Mouse (Mus musculus) c-Kit-negative CD71-positive TER-119-positive erythroid progenitor cells, embryonic 14.5 days (primary cell): Measurements from ENCODE around the gene 4632433K11Rik.
"Not testable (repeated sequence)": the region's sequence is repeated elsewhere in the genome, so short reads cannot be mapped to it uniquely, and the experiment has no call there.

Experiments
- DNase-seq: peaks from one replicate; pipeline ENCODE4 v3.0.0-alpha.2; 2013; ENCODE audit warnings: low read depth, low spot score

Gene 4632433K11Rik

DNA sequence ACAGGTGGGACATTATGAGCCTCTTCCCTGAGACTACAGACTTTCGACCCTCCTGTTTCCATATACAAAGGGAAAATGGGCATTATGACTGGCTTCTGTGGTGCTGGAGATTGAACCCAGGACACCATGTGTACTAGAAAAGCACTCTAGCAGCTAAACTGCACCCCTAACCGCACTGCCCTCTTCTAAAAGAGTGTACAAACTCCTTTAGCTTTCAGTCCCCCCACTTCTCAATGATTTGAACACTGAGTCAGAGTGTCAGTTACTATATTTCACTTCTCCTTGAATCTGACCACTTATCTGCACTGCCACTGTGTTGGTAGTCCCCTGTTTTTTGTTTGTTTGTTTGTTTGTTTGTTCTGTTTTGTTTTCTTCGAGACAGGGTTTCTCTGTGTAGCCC, at the start of gene 4632433K11Rik:
Gene 4632433K11Rik, plus strand, starts transcription at position 301 of the 400 bp plus-strand sequence.
- DNase-seq, result no peak

- DNase-seq, result no peak
Measured at GRCm38 (mm10) chr7:4988250-4988649, 45.7 kb upstream of the 4632433K11Rik start.

DNA sequence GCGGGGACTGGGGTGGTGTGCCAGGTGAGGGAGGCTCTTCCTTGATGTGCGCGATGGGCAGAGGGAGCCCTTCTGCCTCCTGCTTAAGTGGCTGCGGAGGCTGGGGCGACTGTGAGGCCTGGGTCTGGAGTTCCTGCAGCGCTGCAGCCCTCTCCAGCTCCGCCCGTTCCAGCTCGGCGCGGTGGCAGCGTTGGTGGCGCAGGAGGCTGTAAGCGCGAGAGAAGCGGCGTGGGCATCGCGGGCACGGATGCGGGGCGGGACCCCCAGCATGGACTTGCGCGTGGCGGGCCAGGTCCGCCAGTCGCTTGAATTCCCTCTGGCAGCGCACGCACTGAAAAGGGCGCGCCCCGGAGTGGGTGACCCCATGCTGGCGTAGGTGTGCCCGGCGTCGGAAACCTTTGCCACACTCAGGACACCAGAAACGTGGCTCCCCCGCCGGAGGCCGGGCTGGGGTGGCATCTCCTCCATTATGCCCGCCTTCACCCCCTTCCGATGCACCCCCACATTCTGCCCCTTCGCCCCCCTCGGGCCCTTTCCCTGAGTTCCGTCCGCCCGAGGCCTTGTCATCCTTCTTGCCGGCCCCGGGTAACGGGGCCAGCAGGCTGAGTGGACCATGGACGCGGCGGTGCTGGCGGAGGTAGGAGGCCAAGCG, 40.4 kb upstream of the 4632433K11Rik start:
- DNase-seq, result no peak

DNA sequence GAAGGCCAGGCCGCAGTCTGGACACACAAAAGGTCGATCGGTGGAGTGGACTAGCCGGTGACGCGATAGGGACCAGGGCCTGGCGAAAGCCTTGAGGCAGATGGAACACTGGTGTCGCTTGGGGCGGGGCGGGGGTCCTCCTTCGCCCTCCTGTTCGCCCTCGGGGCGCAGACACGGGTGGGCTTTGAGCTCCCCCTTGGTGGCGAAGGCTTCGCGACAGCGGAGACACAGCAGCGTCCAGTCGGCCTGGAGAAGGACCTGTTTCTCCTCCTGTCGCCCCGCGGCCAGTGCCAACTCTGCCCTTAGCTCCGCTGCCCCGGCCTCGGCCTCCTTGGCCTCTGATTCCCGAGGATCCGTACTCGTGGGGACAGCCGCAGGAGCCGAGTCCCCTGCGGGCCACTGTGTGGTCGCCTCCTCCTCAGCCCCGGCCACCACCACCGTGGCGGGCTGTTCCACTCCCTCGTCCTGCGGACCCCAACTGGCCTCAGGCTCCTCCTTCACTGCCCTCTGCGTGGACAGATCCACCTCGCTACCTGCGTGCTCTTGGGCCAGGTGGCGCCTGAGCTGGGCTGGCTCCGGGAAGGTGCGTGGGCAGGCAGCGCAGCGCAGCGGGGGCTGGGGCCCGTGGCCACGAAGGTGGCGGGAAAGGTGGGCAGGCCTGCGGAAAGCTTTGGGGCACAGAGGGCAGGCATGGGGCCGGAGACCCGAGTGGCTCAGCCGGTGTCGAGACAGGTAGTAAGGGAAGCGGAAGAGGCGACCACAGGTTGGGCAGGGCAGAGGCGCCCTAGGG, 39.7 kb upstream of the 4632433K11Rik start:
- no peak for DNase-seq

GRCm38 (mm10) chr7:4995268-4996002, 38.5 kb upstream of the 4632433K11Rik start:
- no peak for DNase-seq

DNA sequence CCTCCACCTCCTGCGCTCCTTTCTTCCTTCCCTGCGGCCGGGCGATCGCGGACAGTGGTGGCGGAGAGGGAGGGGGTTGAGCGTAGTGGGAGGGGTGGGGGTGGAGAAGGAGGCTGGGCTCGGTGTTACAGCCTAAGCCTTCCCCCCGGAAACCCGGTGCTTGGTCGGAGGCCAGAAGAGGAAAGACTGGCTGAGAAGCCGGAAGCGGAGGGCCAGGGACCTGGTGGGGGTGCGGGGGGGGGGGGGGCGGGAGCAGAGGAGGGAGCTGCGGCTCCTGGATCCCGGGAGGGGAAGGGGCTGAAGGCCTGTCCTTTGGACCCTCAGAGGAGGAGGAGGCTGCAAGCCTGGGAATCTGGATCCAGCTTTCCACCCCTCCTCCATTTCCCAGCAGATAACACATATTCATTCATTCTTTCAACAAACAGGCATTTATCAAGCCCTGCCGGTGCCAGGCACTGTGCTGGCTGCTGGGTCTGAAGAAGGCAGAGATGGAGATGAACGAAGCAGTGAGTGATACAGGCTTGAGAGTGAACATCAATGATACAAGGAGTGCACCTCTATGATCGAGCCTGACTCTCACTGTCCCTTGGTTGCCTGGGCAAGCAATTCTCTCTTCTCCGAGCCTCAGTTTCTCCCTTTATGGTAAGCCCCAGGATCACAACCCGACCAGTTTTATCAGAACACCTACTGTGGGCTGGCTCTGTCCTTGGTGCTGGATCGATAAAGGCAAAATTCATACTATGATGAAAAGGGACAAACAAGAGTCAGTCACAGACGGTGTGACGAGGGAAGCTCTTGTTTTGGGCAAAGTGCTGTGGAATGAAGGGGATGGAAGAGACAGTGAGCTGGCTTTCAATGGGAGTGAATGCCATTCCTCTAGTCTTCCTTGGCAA, 37.7 kb upstream of the 4632433K11Rik start, which contains the start of gene Zfp579:
Gene Zfp579, minus strand, starts transcription at position 156 of the 893 bp plus-strand sequence.
- DNase-seq, result no peak

GRCm38 (mm10) chr7:4996934-4997333, 37.0 kb upstream of the 4632433K11Rik start:
- DNase-seq, result no peak

DNA sequence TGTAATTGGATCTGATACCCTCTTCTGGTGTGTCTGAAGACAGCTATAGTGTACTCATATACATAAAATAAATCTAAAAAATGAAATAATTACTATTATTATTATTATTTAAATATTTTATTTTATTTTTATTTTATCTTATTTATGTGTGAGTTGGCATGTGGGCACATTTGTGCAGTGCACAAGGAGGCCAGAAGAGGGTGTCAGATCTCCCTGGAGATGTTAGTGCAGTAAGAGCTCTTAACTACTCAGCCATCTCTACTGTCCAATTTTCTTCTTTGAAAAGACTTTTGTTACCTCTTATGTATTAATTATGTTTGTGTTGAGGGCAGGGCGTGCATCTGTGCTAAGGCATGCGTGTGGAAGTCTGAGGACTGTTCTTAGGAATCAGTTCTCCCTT, 34.0 kb upstream of the 4632433K11Rik start:
- no peak for DNase-seq

GRCm38 (mm10) chr7:5002876-5003275, 31.0 kb upstream of the 4632433K11Rik start:
- not testable (repeated sequence) for DNase-seq

DNA sequence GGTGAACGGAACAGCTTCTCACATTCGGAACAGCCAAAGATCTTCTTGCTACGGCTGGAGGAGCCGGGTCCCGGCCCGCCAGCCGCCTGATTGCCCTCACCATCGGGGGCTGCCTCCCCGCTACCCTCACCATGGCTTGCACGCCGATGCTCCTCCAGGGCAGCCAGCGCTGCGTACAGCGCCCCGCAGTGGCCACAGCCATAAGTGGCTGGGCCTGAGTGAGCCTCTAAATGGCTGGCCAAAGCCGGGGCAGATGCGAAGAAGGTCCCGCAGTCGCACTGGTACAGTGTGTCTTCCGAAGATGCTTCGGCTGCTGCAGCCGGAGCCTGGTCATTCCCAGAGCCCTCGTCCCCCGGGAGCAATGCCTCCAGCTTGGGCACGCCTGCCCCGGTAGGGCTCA, 25.7 kb upstream of the 4632433K11Rik start:
- no peak for DNase-seq

- no peak for DNase-seq
Measured at GRCm38 (mm10) chr7:5012681-5013513, 21.0 kb upstream of the 4632433K11Rik start.

GRCm38 (mm10) chr7:5014251-5015117, 19.4 kb upstream of the 4632433K11Rik start, which contains the start of the genes Zfp524 and Fiz1:
Zfp524 (plus strand) TSS chr7:5014415.
Fiz1 (minus strand) TSS chr7:5014697.
- DNase-seq, result peak; percentile 96

- DNase-seq, result peak; percentile 89
Measured at GRCm38 (mm10) chr7:5015118-5016001, 18.6 kb upstream of the 4632433K11Rik start, which contains the start of gene Gm44973. Gm44973 (plus strand) TSS chr7:5015496.

DNA sequence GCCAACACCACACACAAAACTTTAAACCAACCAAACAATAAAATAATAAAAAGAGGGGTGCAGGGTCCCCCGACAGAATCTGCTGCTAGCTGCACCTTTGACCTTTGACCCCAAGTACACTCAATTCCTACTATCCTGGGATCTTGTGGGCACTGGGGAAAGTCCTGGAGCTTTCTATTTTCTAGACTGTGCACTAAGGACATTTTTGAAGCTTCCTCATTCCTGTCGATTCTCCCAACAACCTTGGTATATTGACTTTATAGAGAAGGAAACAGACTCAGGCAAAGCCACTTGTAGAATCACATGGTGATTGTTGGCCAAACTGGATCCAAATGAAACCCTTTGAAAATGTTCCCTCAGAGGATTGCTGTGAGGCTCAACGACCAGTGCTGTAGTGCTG, 17.9 kb upstream of the 4632433K11Rik start:
- DNase-seq, result no peak

- no peak for DNase-seq
Measured at GRCm38 (mm10) chr7:5016920-5017319, 17.0 kb upstream of the 4632433K11Rik start.

DNA sequence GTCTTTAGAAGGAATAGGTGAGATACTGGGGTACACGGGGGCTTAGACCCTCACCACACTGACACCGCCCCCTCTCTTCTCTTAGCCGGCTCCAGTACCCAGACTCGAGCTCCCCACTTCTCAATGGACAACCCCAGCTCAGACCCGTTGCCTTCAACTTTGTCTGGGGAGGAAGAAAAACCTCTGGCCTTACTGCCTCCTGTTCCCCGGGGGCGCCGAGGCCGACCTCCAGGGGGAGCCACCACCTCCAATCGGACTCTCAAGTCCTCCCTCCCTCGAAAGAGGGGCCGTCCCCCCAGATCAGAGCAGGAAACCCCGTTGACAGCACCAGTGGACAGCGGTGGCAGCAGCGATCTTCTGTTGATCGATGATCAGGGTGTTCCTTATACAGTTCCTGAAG, 16.6 kb upstream of the 4632433K11Rik start:
- DNase-seq, result no peak

DNA sequence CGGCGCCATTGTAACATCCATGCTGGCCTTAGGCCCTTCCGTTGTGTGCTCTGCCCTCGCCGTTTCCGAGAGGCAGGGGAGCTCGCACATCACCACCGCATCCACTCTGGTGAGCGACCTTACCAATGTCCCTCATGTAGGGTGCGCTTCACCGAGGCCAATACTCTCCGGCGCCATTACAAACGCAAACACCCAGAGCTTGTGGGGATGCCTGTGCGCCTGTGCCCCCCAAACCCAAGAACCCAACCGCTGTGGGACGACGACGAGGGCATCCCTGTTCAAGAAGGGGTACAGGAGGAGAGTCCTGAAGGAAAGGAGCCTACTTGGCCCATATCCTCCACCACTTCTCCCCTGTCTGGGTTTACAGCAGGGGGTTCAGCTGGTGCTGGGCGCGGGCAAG, 16.0 kb upstream of the 4632433K11Rik start:
- no peak for DNase-seq

GRCm38 (mm10) chr7:5019576-5019975, 14.3 kb upstream of the 4632433K11Rik start:
- DNase-seq, result not testable (repeated sequence)
